In genomic region chr17:25567745-25568144, GRCm38 (mm10) we compare ENCODE assay signal across 8 mouse cellular contexts. TPM values are rescaled to one million over a fixed set of nuclear protein-coding genes. Genes with fewer than 3 reads are reported as not detected.
A peak's percentile ranks its signal among the peaks of the same experiment; 100 is the strongest.
DNase-seq lines count a peak whose midpoint lies in the region; ATAC-seq and TF ChIP-seq lines count a peak whose summit lies in the region.

No protein-coding gene starts in this region.

- DNase-seq in cerebellum, adult 11 months, result peak; percentile 50
- peak; percentile 83 for DNase-seq in hindbrain, embryonic 14.5 days (ENCODE audit: low spot score)
- DNase-seq in left cerebral cortex, adult 11 months (ENCODE audit: low spot score), result peak; percentile 74
- peak; percentile 42 for DNase-seq in skeletal muscle tissue, adult 2 months (ENCODE audit: low read depth, low spot score)

- H3K36me3 ChIP-seq in hindbrain, embryonic 14.5 days (replicated peaks; ENCODE audit: control insufficient read depth, insufficient read depth), result no peaks in the 10 kb centered on the region

- WGBS in hindbrain, embryonic 14.5 days, result 19% methylated on average over 14 of the region's 14 CpGs

- ATAC-seq in cerebellum, adult (ENCODE audit: insufficient number of reproducible peaks, low FRiP score, low TSS enrichment), result no peak
- ATAC-seq in erythroid progenitor cell, adult 5-6 weeks (replicated peaks; ENCODE audit: low FRiP score, poor library complexity, severe bottlenecking), result peak; percentile 52; the same call in 1 of the 2 replicates
- ATAC-seq in hindbrain, embryonic 14.5 days (ENCODE audit: low FRiP score), result no peak
- ATAC-seq in megakaryocyte-erythroid progenitor cell, adult 5-6 weeks (replicated peaks; ENCODE audit: low FRiP score, low TSS enrichment, poor library complexity, severe bottlenecking), result peak; percentile 61

- peak overlapping the region; percentile 96 for H3K4me2 ChIP-seq in hindbrain, embryonic 14.5 days (replicated peaks)

- H3K27me3 ChIP-seq in hindbrain, embryonic 14.5 days (ENCODE audit: control insufficient read depth, insufficient read depth, low read length), result peaks cover 32% of the 10 kb centered on the region

- TF ChIP-seq POLR2A in bone marrow macrophage, adult 2 months (IDR thresholded peaks at IDR 0.05; ENCODE audit: borderline replicate concordance, low read depth, low read length), result no peak

- TF ChIP-seq CTCF in bone marrow macrophage, adult 2 months (IDR thresholded peaks at IDR 0.05; ENCODE audit: low read depth, low read length), result peak; percentile 99

- H3K4me3 ChIP-seq in bone marrow macrophage, adult 2 months (ENCODE audit: insufficient read depth, low read length), result no peak overlapping the region
- peak overlapping the region; percentile 49; the same call in 1 of the 2 replicates for H3K4me3 ChIP-seq in hindbrain, embryonic 14.5 days (replicated peaks; ENCODE audit: low read length)

- no peaks in the 10 kb centered on the region for H3K4me1 ChIP-seq in bone marrow macrophage, adult 2 months (ENCODE audit: control insufficient read depth, insufficient read depth, low read length)
- H3K4me1 ChIP-seq in hindbrain, embryonic 14.5 days (replicated peaks; ENCODE audit: control insufficient read depth, insufficient read depth, low read length), result peaks cover 42% of the 10 kb centered on the region

- H3K9ac ChIP-seq in hindbrain, embryonic 14.5 days, result peak overlapping the region; percentile 69; the same call in 1 of the 2 replicates

- no peaks in the 10 kb centered on the region for H3K9me3 ChIP-seq in hindbrain, embryonic 14.5 days (ENCODE audit: control insufficient read depth, low read length)

- H3K27ac ChIP-seq in bone marrow macrophage, adult 2 months (ENCODE audit: insufficient read depth, low read depth, low read length), result no peak overlapping the region
- H3K27ac ChIP-seq in hindbrain, embryonic 14.5 days, result peak overlapping the region; percentile 66

RNA-seq across cellular contexts. Expression of gene Sox8, which starts 2.7 kb away (rescaled TPM):
- polyA plus RNA-seq in bone marrow macrophage, adult 2 months (2012; ENCODE audit: insufficient read depth, insufficient read length, missing spikeins), result not detected in 2 replicates
- total RNA-seq in erythroid progenitor cell, adult 5-6 weeks (2015; ENCODE audit: low replicate concordance), result not detected in 2 replicates
- total RNA-seq in erythroid progenitor cell, adult 5-6 weeks (2017; ENCODE audit: low replicate concordance), result not detected in 2 replicates
- 18.5 and 20.1 TPM in 2 replicates for polyA plus RNA-seq in hindbrain, embryonic 14.5 days (2014; fragmentation: Nextera tagmentation; extraction: Ambion mirVana)
- total RNA-seq in megakaryocyte-erythroid progenitor cell, adult 5-6 weeks (2014; fragmentation: Nextera tagmentation), result not detected in 2 replicates
- total RNA-seq in megakaryocyte-erythroid progenitor cell, adult 5-6 weeks (2017), result not detected in 2 replicates

RNA-seq across cellular contexts. Expression of gene Lmf1, which starts 11.1 kb away (rescaled TPM):
- polyA plus RNA-seq in bone marrow macrophage, adult 2 months (2012; ENCODE audit: insufficient read depth, insufficient read length, missing spikeins), result 21.4 and 22.5 TPM in 2 replicates
- total RNA-seq in erythroid progenitor cell, adult 5-6 weeks (2015; ENCODE audit: low replicate concordance), result 2.9 and 3.4 TPM in 2 replicates
- 0.53 and 4.9 TPM in 2 replicates for total RNA-seq in erythroid progenitor cell, adult 5-6 weeks (2017; ENCODE audit: low replicate concordance)
- 22.4 and 24.9 TPM in 2 replicates for polyA plus RNA-seq in hindbrain, embryonic 14.5 days (2014; fragmentation: Nextera tagmentation; extraction: Ambion mirVana)
- 17.6 and 24.2 TPM in 2 replicates for total RNA-seq in megakaryocyte-erythroid progenitor cell, adult 5-6 weeks (2014; fragmentation: Nextera tagmentation)
- total RNA-seq in megakaryocyte-erythroid progenitor cell, adult 5-6 weeks (2017), result 3.2 and 4.8 TPM in 2 replicates

Comparison
In these comparisons a context has a peak if more than half of its experiments do, and no peak if none do; other contexts are left out.
1. ATAC-seq: peak in erythroid progenitor cell, adult 5-6 weeks (single experiment) and megakaryocyte-erythroid progenitor cell, adult 5-6 weeks (single experiment); none in cerebellum, adult (single experiment) and hindbrain, embryonic 14.5 days (single experiment).
2. Peak in every context shown above with its lines, with median percentiles within 50 percentile points of each other: DNase-seq.